Mouse (Mus musculus) myocyte (in vitro differentiated cells): ENCODE measurements around the gene Cttnbp2nl.

Experiments used
- E2F4 ChIP-seq: IDR thresholded peaks from one replicate; pipeline ENCODE4 v1.6.1; 2011; ENCODE audit warnings: mild to moderate bottlenecking, control low read depth, moderate library complexity; ENCODE audit not compliant: insufficient read depth
- MAX ChIP-seq: IDR thresholded peaks from one replicate; pipeline ENCODE4 v1.6.1; 2011; ENCODE audit warnings: low read depth, mild to moderate bottlenecking, control low read depth
- MYOD1 ChIP-seq, 3 experiments: IDR thresholded peaks; one replicate each; pipeline ENCODE4 v1.6.1; 2011; ENCODE audit warnings: control low read depth in 2 of 3, low read depth in 2 of 3, mild to moderate bottlenecking in 2 of 3, moderate library complexity in 1 of 3; ENCODE audit not compliant: insufficient read length in 2 of 3, control insufficient read depth in 1 of 3
- MYOG ChIP-seq, 3 experiments: IDR thresholded peaks; one replicate each; pipeline ENCODE4 v1.6.1; 2011; ENCODE audit warnings: control low read depth in 2 of 3, low read depth in 2 of 3, mild to moderate bottlenecking in 2 of 3; ENCODE audit not compliant: insufficient read length in 2 of 3, control insufficient read depth in 1 of 3, insufficient read depth in 1 of 3
- POLR2A ChIP-seq: IDR thresholded peaks from one replicate; pipeline ENCODE4 v1.6.1; 2011; ENCODE audit warnings: low read depth, mild to moderate bottlenecking, control low read depth, moderate library complexity; ENCODE audit not compliant: insufficient read length
- SRF ChIP-seq: IDR thresholded peaks from one replicate; pipeline ENCODE4 v1.6.1; 2011; ENCODE audit warnings: low read depth; ENCODE audit not compliant: control insufficient read depth, insufficient read length
- TCF12 ChIP-seq: IDR thresholded peaks from one replicate; pipeline ENCODE4 v1.6.1; 2011; ENCODE audit warnings: mild to moderate bottlenecking, control low read depth; ENCODE audit not compliant: poor library complexity, insufficient read depth, severe bottlenecking

DNA sequence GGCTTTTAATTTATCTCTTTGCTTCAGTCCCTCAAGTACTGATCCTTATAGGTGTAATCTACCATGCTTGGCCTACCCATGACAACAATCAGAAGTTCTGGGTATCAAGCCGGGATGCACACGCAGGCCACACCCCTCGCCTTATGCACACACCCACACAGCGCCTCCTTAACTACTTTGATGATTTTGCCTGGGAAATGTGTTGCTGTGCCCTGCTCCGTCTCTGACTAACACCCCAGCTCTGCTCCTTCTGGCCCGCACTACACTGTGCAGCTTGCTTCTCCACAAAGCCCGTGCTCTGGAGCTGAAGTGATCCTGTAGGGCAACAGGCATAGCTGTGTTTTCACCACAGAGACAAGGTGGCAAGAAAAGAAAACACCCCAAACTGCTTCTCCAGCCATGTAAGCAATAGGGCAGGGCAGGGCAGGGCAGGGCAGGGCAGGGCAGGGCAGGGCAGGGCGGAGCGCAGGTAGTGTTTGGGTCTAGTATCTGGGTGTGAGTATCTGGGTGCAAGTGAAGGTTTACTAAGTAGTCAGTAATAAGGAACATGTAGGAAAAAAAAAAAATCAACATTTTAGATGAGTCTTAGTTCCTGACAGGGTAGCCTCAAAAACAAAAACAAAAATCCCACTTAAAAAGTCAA is 11.8 kb downstream of the Cttnbp2nl start:
- no peak for TF ChIP-seq MYOG (IDR thresholded peaks at IDR 0.05; ENCODE audit: control insufficient read depth in 1 of 3, insufficient read depth in 1 of 3, insufficient read length in 2 of 3, low read depth in 2 of 3)
- no peak for TF ChIP-seq E2F4
- TF ChIP-seq MYOD1 (IDR thresholded peaks at IDR 0.05; ENCODE audit: control insufficient read depth in 1 of 3, insufficient read length in 2 of 3, low read depth in 2 of 3): no peak
- no peak for TF ChIP-seq POLR2A
- no peak for TF ChIP-seq SRF
- no peak for TF ChIP-seq MAX
- no peak for TF ChIP-seq TCF12
